Mouse (Mus musculus): Measurements from ENCODE around the gene Gm39115.

GRCm38 (mm10) chr7:142089648-142090447, 46.0 kb downstream of the Gm39115 start:
- TF ChIP-seq CTCF (IDR thresholded peaks at IDR 0.05; ENCODE audit: borderline replicate concordance, insufficient read depth, low read length) (no peak), POLR2A (IDR thresholded peaks at IDR 0.05; ENCODE audit: low read depth, low read length) (no peak)
